Comparison of ENCODE assay signal across 14 mouse cellular contexts in the genomic region with DNA sequence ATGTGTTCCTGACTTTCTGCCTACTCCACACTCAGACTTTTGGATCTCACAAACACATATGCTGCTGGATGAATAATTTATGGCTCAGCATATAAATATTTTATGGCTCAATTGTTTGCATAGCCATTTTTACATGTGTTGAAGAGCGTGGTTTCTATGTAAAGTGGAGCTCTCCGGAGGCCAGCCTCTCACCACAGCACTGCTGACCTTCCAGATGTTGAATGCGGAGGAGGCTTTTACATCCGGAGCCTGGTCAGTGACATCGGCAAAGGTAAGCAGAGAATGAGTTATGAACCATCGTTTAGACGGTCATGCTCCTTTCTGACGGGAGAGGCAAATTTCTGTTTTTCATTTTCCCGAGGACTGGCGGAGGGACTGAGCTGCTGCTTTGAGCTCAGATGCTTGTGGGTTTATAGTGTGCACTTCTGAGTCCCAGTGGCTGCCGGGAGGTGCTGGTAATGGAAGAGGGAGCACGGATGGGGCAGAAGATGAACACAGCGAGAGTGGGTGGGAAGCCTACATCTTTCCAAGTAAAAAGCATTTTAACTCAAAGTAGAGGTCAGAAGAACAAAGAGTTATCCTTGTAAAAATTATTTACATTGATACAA. TPM values are rescaled to one million over a fixed set of nuclear protein-coding genes. Genes with fewer than 3 reads are reported as not detected.
DNase-seq lines count a peak whose midpoint lies in the region; ATAC-seq and TF ChIP-seq lines count a peak whose summit lies in the region.
"Had no signal": no experiment of that assay in that cellular context is flagged by ENCODE, and none has a peak within 500 bp of the region (broad histone marks: within the 10 kb centered on the region; RNA-seq: fewer than 3 reads in every experiment).

No protein-coding gene starts in this region.

- no peak overlapping the region for H3K9ac ChIP-seq in embryonic facial prominence, embryonic 11.5 days (replicated peaks; ENCODE audit: low read length)
- no peak overlapping the region for H3K9ac ChIP-seq in kidney, embryonic 16.5 days (replicated peaks; ENCODE audit: low read length)
- H3K9ac ChIP-seq in limb, embryonic 12.5 days (replicated peaks): no peak overlapping the region
- no peak overlapping the region for H3K9ac ChIP-seq in neural tube, embryonic 14.5 days (replicated peaks; ENCODE audit: low read depth, low read length)
- H3K9ac ChIP-seq: heart, embryonic 15.5 days had no signal

- H3K9me3 ChIP-seq in embryonic facial prominence, embryonic 11.5 days (replicated peaks; ENCODE audit: control insufficient read depth, low read length): no peaks in the 10 kb centered on the region
- H3K9me3 ChIP-seq in embryonic facial prominence, embryonic 10.5 days: peaks cover 7% of the 10 kb centered on the region; the same call in 1 of the 2 replicates
- no peaks in the 10 kb centered on the region for H3K9me3 ChIP-seq in kidney, embryonic 16.5 days (ENCODE audit: low read length)
- H3K9me3 ChIP-seq in limb, embryonic 12.5 days: 0 out of 2 replicates have a peak, but pooled peaks cover 8% of the 10 kb centered on the region
- H3K9me3 ChIP-seq in neural tube, embryonic 14.5 days (ENCODE audit: control insufficient read depth, low read length): no peaks in the 10 kb centered on the region
- H3K9me3 ChIP-seq: heart, embryonic 15.5 days had no signal

- no peak for TF ChIP-seq CTCF in kidney, adult 2 months (conservative IDR thresholded peaks at IDR 0.05; ENCODE audit: insufficient read depth, insufficient read length, low read depth, low read length)

- no peaks in the 10 kb centered on the region for H3K36me3 ChIP-seq in embryonic facial prominence, embryonic 11.5 days (replicated peaks; ENCODE audit: control insufficient read depth, insufficient read depth, low read depth, low read length)
- H3K36me3 ChIP-seq in embryonic facial prominence, embryonic 10.5 days (replicated peaks): peaks cover 43% of the 10 kb centered on the region
- H3K36me3 ChIP-seq in kidney, embryonic 16.5 days (ENCODE audit: insufficient read depth, low read length): peaks cover 9% of the 10 kb centered on the region
- H3K36me3 ChIP-seq in kidney, adult 2 months (ENCODE audit: control insufficient read depth, insufficient read depth, low read length): peaks cover 2% of the 10 kb centered on the region; the same call in 1 of the 2 replicates
- H3K36me3 ChIP-seq in limb, embryonic 12.5 days: peaks cover 15% of the 10 kb centered on the region; the same call in 1 of the 2 replicates
- H3K36me3 ChIP-seq in neural tube, embryonic 14.5 days (ENCODE audit: control insufficient read depth, insufficient read depth, low read length): no peaks in the 10 kb centered on the region

- no peaks in the 10 kb centered on the region for H3K27me3 ChIP-seq in embryonic facial prominence, embryonic 11.5 days (ENCODE audit: control insufficient read depth, insufficient read depth, low read length)
- no peaks in the 10 kb centered on the region for H3K27me3 ChIP-seq in embryonic facial prominence, embryonic 10.5 days (replicated peaks; ENCODE audit: low read depth, poor library complexity, severe bottlenecking)
- no peaks in the 10 kb centered on the region for H3K27me3 ChIP-seq in kidney, embryonic 16.5 days (ENCODE audit: insufficient read depth, low read length)
- H3K27me3 ChIP-seq in kidney, adult 2 months (replicated peaks; ENCODE audit: control insufficient read depth, insufficient read depth, low read length): no peaks in the 10 kb centered on the region
- no peaks in the 10 kb centered on the region for H3K27me3 ChIP-seq in limb, embryonic 12.5 days
- H3K27me3 ChIP-seq in neural tube, embryonic 14.5 days (ENCODE audit: control insufficient read depth, insufficient read depth, low read length): no peaks in the 10 kb centered on the region
- H3K27me3 ChIP-seq: heart, embryonic 15.5 days had no signal

- no peak for TF ChIP-seq POLR2A in kidney, adult 2 months (IDR thresholded peaks at IDR 0.05; ENCODE audit: low read depth, low read length)

- ATAC-seq in embryonic facial prominence, embryonic 11.5 days (replicated peaks; ENCODE audit: insufficient number of reproducible peaks, low FRiP score, low TSS enrichment, low read depth): no peak
- no peak for ATAC-seq in kidney, embryonic 16.5 days (ENCODE audit: low FRiP score, low TSS enrichment)
- ATAC-seq in limb, embryonic 12.5 days (ENCODE audit: insufficient number of reproducible peaks, insufficient read depth, low FRiP score, low TSS enrichment, low read depth): peak; percentile 20; the same call in 1 of the 2 replicates
- ATAC-seq in neural tube, embryonic 14.5 days (ENCODE audit: low read depth): 0 out of 2 replicates have a peak, but pooled peaks have one; percentile 18

- 0 out of 2 replicates have a peak overlapping the region, but pooled peaks have one; percentile 4 for H3K27ac ChIP-seq in embryonic facial prominence, embryonic 11.5 days (replicated peaks; ENCODE audit: low read depth, low read length)
- no peak overlapping the region for H3K27ac ChIP-seq in embryonic facial prominence, embryonic 10.5 days (replicated peaks)
- H3K27ac ChIP-seq in kidney, embryonic 16.5 days (ENCODE audit: low read length): no peak overlapping the region
- H3K27ac ChIP-seq in kidney, adult 2 months (ENCODE audit: insufficient read depth, low read depth, low read length): no peak overlapping the region
- H3K27ac ChIP-seq in limb, embryonic 12.5 days: peak overlapping the region; percentile 82
- peak overlapping the region; percentile 40; the same call in 1 of the 2 replicates for H3K27ac ChIP-seq in neural tube, embryonic 14.5 days (ENCODE audit: low read depth, low read length)
- H3K27ac ChIP-seq: heart, embryonic 15.5 days had no signal

- DNase-seq in embryonic facial prominence, embryonic 11.5 days (ENCODE audit: low spot score): no peak
- DNase-seq in embryonic facial prominence, embryonic 10.5 days (ENCODE audit: low spot score): no peak
- DNase-seq in kidney, adult 2 months: no peak
- no peak for DNase-seq in right cerebral cortex, adult 2 months (ENCODE audit: low spot score in 2 of 2)
- no peak for DNase-seq in layer of hippocampus, adult 9-10 months (ENCODE audit: low spot score)
- DNase-seq: adrenal gland, adult 2 months; cerebellum, postnatal 36 days; gastrocnemius, postnatal 25 days; kidney, adult 18-20 months; spleen, adult 18-20 months had no signal

- WGBS in embryonic facial prominence, embryonic 11.5 days: 70% methylated on average over 13 of the region's 13 CpGs
- 84% methylated on average over 13 of the region's 13 CpGs for WGBS in embryonic facial prominence, embryonic 10.5 days
- 26% methylated on average over 13 of the region's 13 CpGs for WGBS in kidney, embryonic 16.5 days
- WGBS in kidney, adult 2 months: 72% methylated on average over 13 of the region's 13 CpGs
- WGBS in limb, embryonic 12.5 days: 23% methylated on average over 13 of the region's 13 CpGs
- WGBS in neural tube, embryonic 14.5 days: 49% methylated on average over 13 of the region's 13 CpGs

- no peaks in the 10 kb centered on the region; the same call in 1 of the 2 replicates for H3K4me1 ChIP-seq in embryonic facial prominence, embryonic 11.5 days (ENCODE audit: control insufficient read depth, insufficient read depth, low read length)
- H3K4me1 ChIP-seq in embryonic facial prominence, embryonic 10.5 days: peaks cover 5% of the 10 kb centered on the region
- H3K4me1 ChIP-seq in kidney, embryonic 16.5 days (ENCODE audit: insufficient read depth, low read length): peaks cover 16% of the 10 kb centered on the region
- no peaks in the 10 kb centered on the region for H3K4me1 ChIP-seq in kidney, adult 2 months (ENCODE audit: control insufficient read depth, insufficient read depth, low read length)
- H3K4me1 ChIP-seq in limb, embryonic 12.5 days (replicated peaks): peaks cover 41% of the 10 kb centered on the region
- peaks cover 13% of the 10 kb centered on the region for H3K4me1 ChIP-seq in neural tube, embryonic 14.5 days (ENCODE audit: control insufficient read depth, insufficient read depth, low read length)
- H3K4me1 ChIP-seq: heart, embryonic 15.5 days had no signal

- H3K4me3 ChIP-seq in embryonic facial prominence, embryonic 11.5 days (ENCODE audit: low read depth, low read length): no peak overlapping the region
- H3K4me3 ChIP-seq in embryonic facial prominence, embryonic 10.5 days: no peak overlapping the region
- H3K4me3 ChIP-seq in kidney, embryonic 16.5 days (ENCODE audit: low read length): no peak overlapping the region
- no peak overlapping the region for H3K4me3 ChIP-seq in kidney, adult 2 months (ENCODE audit: insufficient read depth, low read depth, low read length)
- peak overlapping the region; percentile 8; the same call in 1 of the 2 replicates for H3K4me3 ChIP-seq in limb, embryonic 12.5 days (replicated peaks)
- H3K4me3 ChIP-seq in neural tube, embryonic 14.5 days (ENCODE audit: low read depth, low read length): peak overlapping the region; percentile 7; the same call in 1 of the 2 replicates
- H3K4me3 ChIP-seq: heart, embryonic 15.5 days had no signal

- no peak overlapping the region for H3K4me2 ChIP-seq in embryonic facial prominence, embryonic 11.5 days (ENCODE audit: low read depth, low read length)
- H3K4me2 ChIP-seq in kidney, embryonic 16.5 days (replicated peaks; ENCODE audit: low read depth, low read length): peak overlapping the region; percentile 7; the same call in 1 of the 2 replicates
- peak overlapping the region; percentile 40 for H3K4me2 ChIP-seq in limb, embryonic 12.5 days
- peak overlapping the region; percentile 1; the same call in 1 of the 2 replicates for H3K4me2 ChIP-seq in neural tube, embryonic 14.5 days (ENCODE audit: low read depth, low read length)
- H3K4me2 ChIP-seq: heart, embryonic 15.5 days had no signal

RNA-seq across cellular contexts. Expression of a gene that starts 34.4 kb away (rescaled TPM):
- polyA plus RNA-seq in embryonic facial prominence, embryonic 11.5 days (2014; fragmentation: Nextera tagmentation; extraction: Ambion mirVana): 21.0 and 24.2 TPM in 2 replicates
- polyA plus RNA-seq in embryonic facial prominence, embryonic 10.5 days (2016; fragmentation: Nextera tagmentation; extraction: Ambion mirVana): 21.7 and 25.6 TPM in 2 replicates
- 25.8 and 26.6 TPM in 2 replicates for polyA plus RNA-seq in kidney, embryonic 16.5 days (2015; fragmentation: Nextera tagmentation; extraction: Ambion mirVana)
- 5.7 and 6.7 TPM in 2 replicates for polyA plus RNA-seq in kidney, adult 2 months (2012; rRNA removed)
- 25.3 and 28.2 TPM in 2 replicates for polyA plus RNA-seq in limb, embryonic 12.5 days (2016; fragmentation: Nextera tagmentation; extraction: Ambion mirVana)
- 12.3 and 14.9 TPM in 2 replicates for polyA plus RNA-seq in neural tube, embryonic 14.5 days (2014; fragmentation: Nextera tagmentation; extraction: Ambion mirVana)

Comparison
In these comparisons a context has a peak if more than half of its experiments do, and no peak if none do; other contexts are left out.
1. H3K27ac ChIP-seq: peak in embryonic facial prominence, embryonic 11.5 days (single experiment), limb, embryonic 12.5 days (single experiment) and neural tube, embryonic 14.5 days (single experiment); none in embryonic facial prominence, embryonic 10.5 days (single experiment), kidney, embryonic 16.5 days (single experiment) and kidney, adult 2 months (single experiment).
2. ATAC-seq: peak in limb, embryonic 12.5 days (single experiment) and neural tube, embryonic 14.5 days (single experiment); none in embryonic facial prominence, embryonic 11.5 days (single experiment) and kidney, embryonic 16.5 days (single experiment).
3. H3K4me3 ChIP-seq: peak in limb, embryonic 12.5 days (single experiment) and neural tube, embryonic 14.5 days (single experiment); none in embryonic facial prominence, embryonic 11.5 days (single experiment), embryonic facial prominence, embryonic 10.5 days (single experiment), kidney, embryonic 16.5 days (single experiment) and kidney, adult 2 months (single experiment).